Mouse (Mus musculus) kidney, postnatal 4 days (tissue): ENCODE data around the gene Fam219b.

Experiments used
- DNase-seq, 2 experiments: peaks; one replicate each; pipeline ENCODE4 v3.0.0; 2021; ENCODE audit warnings: mixed read lengths in 2 of 2

Fam219b gene

DNA sequence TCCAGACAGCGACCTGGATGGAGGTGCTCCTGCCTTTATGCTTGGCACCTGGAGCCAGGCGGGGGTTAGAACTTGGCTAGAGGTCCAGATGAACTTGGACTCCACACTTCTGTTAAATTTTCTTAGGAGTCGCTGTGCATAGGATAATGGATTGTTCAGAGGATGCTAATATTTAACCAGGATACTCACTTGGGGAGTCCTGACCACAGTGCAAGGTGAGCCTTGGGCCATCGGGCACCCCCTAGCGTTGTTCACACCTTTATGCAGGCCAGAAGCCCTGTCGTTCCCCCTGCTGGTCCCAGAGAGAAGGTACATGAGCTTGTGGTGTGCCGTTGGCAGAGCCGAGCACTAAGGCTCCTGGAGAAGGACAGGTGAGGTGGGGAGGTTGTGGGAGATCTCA lies 29.5 kb downstream of the Fam219b start:
- peak; percentile 58 to 77 for DNase-seq

DNA sequence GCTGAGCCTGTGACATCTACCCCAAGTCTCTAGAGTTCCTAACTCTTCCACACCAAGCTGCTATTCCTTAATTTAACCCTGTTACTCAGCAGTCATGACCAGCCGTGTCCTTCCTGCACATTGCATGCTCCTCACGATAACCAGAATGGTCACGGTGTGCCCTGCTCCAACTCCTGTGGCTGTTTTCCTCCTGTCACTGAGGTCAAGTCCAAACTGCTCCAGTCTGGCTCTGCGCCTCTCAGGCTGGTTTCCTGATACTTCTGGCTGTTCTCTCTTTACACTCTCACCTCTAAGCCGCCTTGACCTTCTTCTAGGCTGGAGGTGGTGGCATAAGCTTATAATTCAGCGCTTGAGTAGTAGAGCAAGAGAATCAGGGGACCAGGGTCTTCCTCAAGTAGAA lies 31.2 kb downstream of the Fam219b start:
- no peak for DNase-seq

- DNase-seq, result no peak
Observed at GRCm38 (mm10) chr9:57574397-57574796, 37.1 kb downstream of the Fam219b start.

DNA sequence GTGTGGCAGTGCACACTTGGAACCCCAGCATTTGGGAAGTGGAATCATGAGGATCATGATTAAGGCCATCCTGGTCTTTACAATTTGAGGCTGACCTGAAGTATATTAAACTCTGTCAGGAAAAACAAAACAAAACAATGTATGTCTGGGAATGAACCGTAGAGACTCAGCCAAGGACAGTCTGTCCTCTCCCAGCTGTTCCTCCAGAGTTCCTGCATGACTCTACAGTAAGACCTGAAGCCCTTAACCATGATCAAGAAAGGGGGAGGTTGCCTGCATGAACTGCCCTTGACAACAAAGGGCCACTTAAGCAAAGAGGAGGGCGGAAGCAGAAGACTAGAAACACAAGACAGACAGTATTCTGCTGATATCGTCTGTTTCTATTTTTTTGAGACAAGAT lies 38.2 kb downstream of the Fam219b start:
- DNase-seq, result no peak

- no peak for DNase-seq
Observed at GRCm38 (mm10) chr9:57577144-57577849, 40.0 kb downstream of the Fam219b start.

GRCm38 (mm10) chr9:57584991-57585390 lies 47.7 kb downstream of the Fam219b start:
- DNase-seq, result no peak

DNA sequence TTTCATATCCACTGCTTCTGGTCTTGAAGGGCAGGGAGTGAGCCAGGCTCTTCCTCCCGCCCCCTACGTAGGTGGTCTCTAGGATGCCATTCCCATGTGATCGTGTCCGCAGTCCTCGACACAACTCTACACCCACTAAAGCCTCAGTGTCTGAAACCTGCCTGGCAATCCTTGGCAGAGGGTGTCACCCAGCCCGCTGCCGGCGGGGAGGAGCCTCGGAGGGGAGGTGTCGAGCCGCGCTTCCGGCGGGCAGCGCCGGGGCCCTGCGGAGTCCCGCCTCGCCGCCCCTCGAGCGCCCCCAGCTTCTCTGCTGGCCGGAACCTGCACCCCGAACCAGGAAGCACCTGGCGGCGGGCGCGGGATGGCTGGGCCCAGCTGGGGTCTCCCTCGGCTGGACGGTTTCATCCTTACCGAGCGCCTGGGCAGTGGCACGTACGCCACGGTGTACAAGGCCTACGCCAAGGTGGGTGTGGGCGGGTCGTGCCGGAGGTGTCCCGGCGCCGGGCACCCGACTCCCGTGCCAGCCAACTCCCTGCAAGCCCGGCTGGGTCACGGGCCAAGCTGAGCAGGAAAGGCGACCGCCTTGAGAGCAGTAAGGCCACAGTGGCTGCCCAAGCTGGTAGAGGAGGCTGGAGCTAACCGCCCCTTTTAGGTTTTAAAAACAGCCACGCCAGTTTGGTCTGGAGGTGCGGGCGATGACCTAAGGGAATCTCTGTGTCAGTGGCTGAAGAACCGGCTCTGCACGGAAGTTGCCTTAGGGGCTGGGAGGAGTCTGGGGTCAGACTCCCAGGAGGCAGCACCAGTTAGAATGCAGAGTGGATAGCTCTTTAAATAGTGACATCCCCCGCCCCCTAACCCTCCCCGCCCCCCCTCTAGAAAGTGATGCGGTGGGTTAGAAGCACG lies 52.1 kb downstream of the Fam219b start, which contains the start of gene Ulk3:
Gene Ulk3 (plus strand): TSS at position 229 of the 903 bp plus-strand sequence.
- peak; percentile 84 to 90 for DNase-seq

GRCm38 (mm10) chr9:57590726-57591125 lies 53.4 kb downstream of the Fam219b start:
- DNase-seq, result no peak
